Mouse (Mus musculus) MEL (cell line): ENCODE measurements around the gene Sbf1. TPM values are rescaled to one million over a fixed set of nuclear protein-coding genes. Genes with fewer than 3 reads are reported as not detected.

ENCODE experiments used
- DNase-seq: peaks from one replicate; pipeline ENCODE4 v3.0.0; 2011; ENCODE audit warnings: low read depth, low spot score
- H3K27ac ChIP-seq: 2 replicates; pipeline ENCODE4 v1.5.1; 2012; ENCODE audit warnings: low read depth, mild to moderate bottlenecking, control low read depth, low read length, moderate library complexity; ENCODE audit not compliant: control insufficient read depth
- H3K27me3 ChIP-seq, 2 experiments: fragments of 150-350 bp in 1 of 2; sonication (generic) in 1 of 2; 2 replicates each; pipeline ENCODE4 v1.6.1; 2012; ENCODE audit warnings: low read length in 2 of 2, mild to moderate bottlenecking in 2 of 2, improper control_type of control experiment in 1 of 2, moderate library complexity in 1 of 2; ENCODE audit not compliant: insufficient read depth in 2 of 2, control insufficient read depth in 1 of 2
- H3K36me3 ChIP-seq, 2 experiments: 2 replicates each; pipeline ENCODE4 v1.6.1; 2012 to 2014; ENCODE audit warnings: low read length in 2 of 2, improper control_type of control experiment in 1 of 2, inconsistent platforms in 1 of 2, mild to moderate bottlenecking in 1 of 2; ENCODE audit not compliant: insufficient read depth in 2 of 2, control insufficient read depth in 1 of 2
- H3K4me1 ChIP-seq, 2 experiments: fragments of 150-350 bp in 1 of 2; sonication (generic) in 1 of 2; 2 replicates each; pipeline ENCODE4 v1.6.1; 2012; ENCODE audit warnings: low read length in 2 of 2, improper control_type of control experiment in 1 of 2, mild to moderate bottlenecking in 1 of 2; ENCODE audit not compliant: insufficient read depth in 2 of 2, control insufficient read depth in 1 of 2
- H3K4me3 ChIP-seq, 2 experiments: fragments of 150-350 bp in 1 of 2; sonication (generic) in 1 of 2; 2 replicates each; pipeline ENCODE4 v1.5.1; 2012; ENCODE audit warnings: low read depth in 2 of 2, low read length in 2 of 2, mild to moderate bottlenecking in 2 of 2, moderate library complexity in 2 of 2, control low read depth in 1 of 2, improper control_type of control experiment in 1 of 2; ENCODE audit not compliant: control insufficient read depth in 1 of 2, insufficient read depth in 1 of 2
- H3K79me2 ChIP-seq: 2 replicates; pipeline ENCODE4 v1.6.1; 2012; ENCODE audit warnings: mild to moderate bottlenecking, low read length, moderate library complexity; ENCODE audit not compliant: control insufficient read depth, poor library complexity, insufficient read depth
- H3K9ac ChIP-seq: 2 replicates; pipeline ENCODE4 v1.6.1; 2012; ENCODE audit warnings: low read depth, mild to moderate bottlenecking, control low read depth, low read length, moderate library complexity; ENCODE audit not compliant: control insufficient read depth, poor library complexity, severe bottlenecking
- H3K9me3 ChIP-seq: fragments of 150-350 bp; sonication (generic); replicated peaks from 2 replicates; pipeline ENCODE4 v1.6.1; 2012; ENCODE audit warnings: mild to moderate bottlenecking, low read length, improper control_type of control experiment, moderate library complexity; ENCODE audit not compliant: insufficient read depth
- BHLHE40 ChIP-seq: IDR thresholded peaks from 2 replicates; pipeline ENCODE4 v1.6.1; 2012; ENCODE audit warnings: low read depth, mild to moderate bottlenecking, inconsistent platforms, low read length, improper control_type of control experiment, borderline replicate concordance
- CHD2 ChIP-seq: IDR thresholded peaks from 2 replicates; pipeline ENCODE4 v1.6.1; 2011; ENCODE audit warnings: low read length, improper control_type of control experiment
- E2F4 ChIP-seq: IDR thresholded peaks from 2 replicates; pipeline ENCODE4 v1.6.1; 2011; ENCODE audit warnings: low read depth, low read length, improper control_type of control experiment, borderline replicate concordance
- ELF1 ChIP-seq: IDR thresholded peaks from 2 replicates; pipeline ENCODE4 v1.6.1; 2014; ENCODE audit warnings: low read depth, mild to moderate bottlenecking, inconsistent platforms, low read length, improper control_type of control experiment, moderate library complexity
- ETS1 ChIP-seq: IDR thresholded peaks from 2 replicates; pipeline ENCODE4 v1.6.1; 2012; ENCODE audit warnings: low read depth, mild to moderate bottlenecking, inconsistent platforms, low read length, improper control_type of control experiment, moderate library complexity
- GABPA ChIP-seq: IDR thresholded peaks from 2 replicates; pipeline ENCODE4 v1.6.1; 2012; ENCODE audit warnings: low read depth, mild to moderate bottlenecking, inconsistent platforms, low read length, improper control_type of control experiment, moderate library complexity
- HCFC1 ChIP-seq: IDR thresholded peaks from 2 replicates; pipeline ENCODE4 v1.6.1; 2012; ENCODE audit warnings: low read depth, mild to moderate bottlenecking, inconsistent platforms, low read length, improper control_type of control experiment, moderate library complexity
- JUND ChIP-seq: IDR thresholded peaks from 2 replicates; pipeline ENCODE4 v1.6.1; 2011; ENCODE audit warnings: low read depth, mild to moderate bottlenecking, improper control_type of control experiment, low read length
- KAT2A ChIP-seq: conservative IDR thresholded peaks from 2 replicates; pipeline ENCODE4 v1.6.1; 2012; ENCODE audit warnings: low read depth, low read length, improper control_type of control experiment, inconsistent platforms
- MAZ ChIP-seq: IDR thresholded peaks from 2 replicates; pipeline ENCODE4 v1.6.1; 2012; ENCODE audit warnings: low read depth, mild to moderate bottlenecking, inconsistent platforms, low read length, improper control_type of control experiment
- MEF2A ChIP-seq: IDR thresholded peaks from 2 replicates; pipeline ENCODE4 v1.6.1; 2014; ENCODE audit warnings: low read depth, mild to moderate bottlenecking, inconsistent platforms, low read length, improper control_type of control experiment; ENCODE audit not compliant: poor library complexity, insufficient replicate concordance, severe bottlenecking; ENCODE audit errors: extremely low read depth
- MYB ChIP-seq: IDR thresholded peaks from 2 replicates; pipeline ENCODE4 v1.6.1; 2011; ENCODE audit warnings: mild to moderate bottlenecking, low read depth, low read length, improper control_type of control experiment
- NELFE ChIP-seq: IDR thresholded peaks from 2 replicates; pipeline ENCODE4 v1.6.1; 2011; ENCODE audit warnings: low read depth, low read length, improper control_type of control experiment
- NRF1 ChIP-seq: IDR thresholded peaks from 2 replicates; pipeline ENCODE4 v1.6.1; 2014; ENCODE audit warnings: low read depth, mild to moderate bottlenecking, inconsistent platforms, low read length, improper control_type of control experiment, moderate library complexity; ENCODE audit not compliant: poor library complexity, insufficient read depth, severe bottlenecking
- POLR2A ChIP-seq, 2 experiments: IDR thresholded peaks; 2 replicates each; pipeline ENCODE4 v1.6.1; 2011 to 2012; ENCODE audit warnings: low read length in 2 of 2, mild to moderate bottlenecking in 2 of 2, control low read depth in 1 of 2, improper control_type of control experiment in 1 of 2, low read depth in 1 of 2, moderate library complexity in 1 of 2; ENCODE audit not compliant: control insufficient read depth in 1 of 2, insufficient read depth in 1 of 2, poor library complexity in 1 of 2
- POLR2AphosphoS2 ChIP-seq: IDR thresholded peaks from 2 replicates; pipeline ENCODE4 v1.6.1; 2011; ENCODE audit warnings: low read length, improper control_type of control experiment
- POLR2AphosphoS5 ChIP-seq: IDR thresholded peaks from 2 replicates; pipeline ENCODE4 v1.6.1; 2012; ENCODE audit warnings: low read depth, borderline replicate concordance, mild to moderate bottlenecking, inconsistent platforms, low read length, moderate library complexity, mixed read lengths
- RAD21 ChIP-seq: IDR thresholded peaks from 2 replicates; pipeline ENCODE4 v1.6.1; 2011; ENCODE audit warnings: mild to moderate bottlenecking, low read depth, low read length, improper control_type of control experiment
- RCOR1 ChIP-seq: IDR thresholded peaks from 2 replicates; pipeline ENCODE4 v1.6.1; 2012; ENCODE audit warnings: low read depth, mild to moderate bottlenecking, inconsistent platforms, low read length, improper control_type of control experiment
- SIN3A ChIP-seq: IDR thresholded peaks from 2 replicates; pipeline ENCODE4 v1.6.1; 2012; ENCODE audit warnings: low read length, improper control_type of control experiment, inconsistent platforms
- SMC3 ChIP-seq: IDR thresholded peaks from 2 replicates; pipeline ENCODE4 v1.6.1; 2011; ENCODE audit warnings: low read depth, low read length, improper control_type of control experiment
- TAL1 ChIP-seq: IDR thresholded peaks from 2 replicates; pipeline ENCODE4 v1.6.1; 2012; ENCODE audit warnings: mild to moderate bottlenecking, inconsistent platforms, low read length, moderate library complexity, mixed read lengths
- TBP ChIP-seq: IDR thresholded peaks from 2 replicates; pipeline ENCODE4 v1.8.0; 2011; ENCODE audit warnings: low read depth, low read length, improper control_type of control experiment
- TCF12 ChIP-seq: IDR thresholded peaks from 2 replicates; pipeline ENCODE4 v1.6.1; 2014; ENCODE audit warnings: low read depth, mild to moderate bottlenecking, inconsistent platforms, low read length, improper control_type of control experiment, moderate library complexity
- USF1 ChIP-seq: IDR thresholded peaks from 2 replicates; pipeline ENCODE4 v1.6.1; 2014; ENCODE audit warnings: low read depth, mild to moderate bottlenecking, inconsistent platforms, low read length, improper control_type of control experiment, moderate library complexity
- USF2 ChIP-seq, 2 experiments: IDR thresholded peaks; 2 replicates each; pipeline ENCODE4 v1.6.1; 2011 to 2012; ENCODE audit warnings: improper control_type of control experiment in 2 of 2, low read length in 2 of 2, borderline replicate concordance in 1 of 2, inconsistent platforms in 1 of 2, low read depth in 1 of 2, mild to moderate bottlenecking in 1 of 2; ENCODE audit not compliant: insufficient read depth in 1 of 2
- ZKSCAN1 ChIP-seq: IDR thresholded peaks from 2 replicates; pipeline ENCODE4 v1.6.1; 2012; ENCODE audit warnings: low read depth, mild to moderate bottlenecking, inconsistent platforms, low read length, improper control_type of control experiment, moderate library complexity
- ZMIZ1 ChIP-seq: IDR thresholded peaks from 2 replicates; pipeline ENCODE4 v1.6.1; 2012; ENCODE audit warnings: low read depth, mild to moderate bottlenecking, inconsistent platforms, low read length, improper control_type of control experiment, moderate library complexity
- ZNF384 ChIP-seq: IDR thresholded peaks from 2 replicates; pipeline ENCODE4 v1.6.1; 2012; ENCODE audit warnings: low read depth, mild to moderate bottlenecking, inconsistent platforms, low read length, improper control_type of control experiment
- polyA plus RNA-seq, 2 experiments: library from polyadenylated mRNA; stranded (reverse) in 1 of 2; unstranded in 1 of 2; fragments of >175 nt in 1 of 2; fragments of >200 nt in 1 of 2; gene quantifications; 2 replicates each; pipeline versions ENCODE4 v1.2.1 to v1.2.4; 2012; ENCODE audit warnings: low replicate concordance in 2 of 2, low read depth in 1 of 2; ENCODE audit not compliant: insufficient read length in 2 of 2, insufficient read depth in 1 of 2, missing spikeins in 1 of 2
- total RNA-seq: library from RNA; depleted of rRNA; stranded (reverse); fragments of 300-350 nt; gene quantifications from 2 replicates; pipeline ENCODE4 v1.2.3, GENCODE M21; 2012; rRNA removed

The Sbf1 gene
- total RNA-seq = 80.4 and 84.6 TPM in 2 replicates
- 100 to 1,000 TPM in 1 of 2 experiments, not detected in 1; 147 TPM for polyA plus RNA-seq

DNA sequence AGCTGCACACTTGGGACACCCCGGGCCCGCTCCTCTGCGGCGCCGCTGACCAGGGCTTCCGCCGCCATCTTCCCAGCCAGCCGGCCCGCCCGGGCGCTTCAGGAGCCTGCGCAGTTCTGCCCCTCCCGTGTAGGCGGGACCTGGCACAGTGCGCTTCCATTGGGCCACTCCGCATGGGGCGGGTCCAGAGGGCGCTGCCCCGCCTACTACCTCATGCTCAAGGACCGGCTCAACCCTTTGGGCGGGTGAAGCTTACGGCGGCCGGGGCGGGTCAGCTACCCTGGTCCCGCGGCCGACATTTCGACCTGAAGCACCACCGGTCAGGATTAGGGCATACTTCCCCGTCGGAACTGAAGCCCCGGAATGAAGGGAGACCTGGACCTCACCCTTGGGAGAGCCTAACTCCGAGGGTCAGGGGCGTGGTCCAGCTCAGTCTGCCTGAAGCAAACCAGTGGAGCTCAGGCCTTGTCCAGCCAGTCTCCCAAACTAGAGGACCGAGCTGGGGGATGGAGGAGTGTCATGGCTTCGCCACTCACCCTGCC lies at the start of gene Sbf1:
TSS of gene Sbf1 (minus strand) at position 122 of the 542 bp plus-strand sequence.
- Histone ChIP-seq H3K4me3 (peak within 1 kb of the TSS; percentile 91 to 92), H3K9me3 (no peaks in the 10 kb centered on the region), H3K36me3 (peaks cover 0 to 12% of the 10 kb centered on the region in 2 experiments; a peak in 2 of 4 replicates), H3K4me1 (peaks cover 7 to 25% of the 10 kb centered on the region in 2 experiments), H3K9ac (peak within 1 kb of the TSS; percentile 88), H3K27me3 (no peaks in the 10 kb centered on the region), H3K79me2 (peaks cover 46% of the 10 kb centered on the region), H3K27ac (peak within 1 kb of the TSS; percentile 36; the same call in 1 of the 2 replicates)
- DNase-seq = peak; percentile 97
- no peak for TF ChIP-seq GABPA
- peak; percentile 84 to 88; a peak in 3 of 4 replicates for TF ChIP-seq POLR2A (IDR thresholded peaks at IDR 0.05; ENCODE audit: control insufficient read depth in 1 of 2, insufficient read depth in 1 of 2, low read depth in 1 of 2, low read length in 2 of 2, poor library complexity in 1 of 2)
- TF ChIP-seq JUND = no peak
- TF ChIP-seq MAZ = peak; percentile 38; the same call in 1 of the 2 replicates
- 0 out of 2 replicates have a peak, but pooled peaks have one; percentile 5 for TF ChIP-seq ELF1
- TF ChIP-seq SMC3 = no peak
- no peak for TF ChIP-seq POLR2AphosphoS5
- peak; percentile 72 for TF ChIP-seq NELFE
- no peak for TF ChIP-seq E2F4
- TF ChIP-seq HCFC1 = peak; percentile 79
- no peak for TF ChIP-seq MYB
- TF ChIP-seq TBP = peak; percentile 37; the same call in 1 of the 2 replicates
- TF ChIP-seq BHLHE40 = no peak
- TF ChIP-seq NRF1 = peak; percentile 84
- peak; percentile 76 for TF ChIP-seq POLR2AphosphoS2
- peak; percentile 43; the same call in 1 of the 2 replicates for TF ChIP-seq SIN3A
- TF ChIP-seq ZMIZ1 = peak; percentile 74; the same call in 1 of the 2 replicates
- no peak for TF ChIP-seq TAL1

GRCm38 (mm10) chr15:89363051-89363450 lies 47.9 kb upstream of the Sbf1 start:
- no peak for DNase-seq
- Histone ChIP-seq H3K9ac (no peak overlapping the region), H3K4me1 (peaks cover 9 to 13% of the 10 kb centered on the region in 2 experiments), H3K36me3 (peaks cover 13 to 15% of the 10 kb centered on the region in 2 experiments), H3K9me3 (no peaks in the 10 kb centered on the region), H3K4me3 (no peak overlapping the region), H3K79me2 (peaks cover 18% of the 10 kb centered on the region), H3K27ac (no peak overlapping the region), H3K27me3 (no peaks in the 10 kb centered on the region)
- TF ChIP-seq RAD21 = no peak
- TF ChIP-seq USF2 (IDR thresholded peaks at IDR 0.05; ENCODE audit: borderline replicate concordance in 1 of 2, insufficient read depth in 1 of 2, low read depth in 1 of 2, low read length in 2 of 2) = no peak
- no peak for TF ChIP-seq CHD2
- no peak for TF ChIP-seq TCF12
- no peak for TF ChIP-seq MEF2A
- no peak for TF ChIP-seq POLR2AphosphoS5
- TF ChIP-seq ZNF384 = no peak
- TF ChIP-seq USF1 = no peak
- TF ChIP-seq ZKSCAN1 = no peak
- TF ChIP-seq ETS1 = no peak
- TF ChIP-seq KAT2A = no peak
- no peak for TF ChIP-seq BHLHE40
- no peak for TF ChIP-seq RCOR1
- no peak for TF ChIP-seq POLR2AphosphoS2
